Comparison of ENCODE assay signal across 18 mouse cellular contexts in the genomic region with DNA sequence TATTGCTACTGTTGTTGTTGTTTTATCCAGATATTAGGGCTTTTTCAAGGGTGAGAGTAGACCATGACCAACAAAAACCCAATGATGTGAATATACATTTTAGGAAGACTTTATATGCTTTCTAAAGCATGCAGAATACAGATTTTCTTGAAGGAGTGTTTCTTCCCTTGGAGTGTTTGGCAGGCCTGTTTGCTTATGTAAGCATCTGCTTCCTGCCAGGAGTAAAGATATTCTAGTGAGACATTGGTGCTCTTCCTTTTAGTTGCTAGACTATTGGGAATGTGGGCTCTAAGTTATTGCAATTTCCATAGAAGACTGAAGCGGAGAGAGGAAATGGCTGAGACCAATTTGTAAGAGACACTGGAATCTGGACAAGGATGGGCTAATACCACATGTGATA.
DNase-seq lines count a peak whose midpoint lies in the region; TF ChIP-seq lines count a peak whose summit lies in the region.
"Had no signal": no experiment of that assay in that cellular context is flagged by ENCODE, and none has a peak within 500 bp of the region (broad histone marks: within the 10 kb centered on the region; RNA-seq: fewer than 3 reads in every experiment).

No protein-coding gene starts in this region.

- no peak overlapping the region for H3K4me3 ChIP-seq in layer of hippocampus, adult 2 months
- no peak overlapping the region for H3K4me3 ChIP-seq in hindbrain, embryonic 10.5 days
- H3K4me3 ChIP-seq: embryonic facial prominence, embryonic 15.5 days; erythroblast, embryonic 14.5 days; forebrain, embryonic 15.5 days; heart, adult 2 months; heart, embryonic 15.5 days; hindbrain, embryonic 15.5 days had no signal

- H3K9me3 ChIP-seq in hindbrain, embryonic 10.5 days, result no peaks in the 10 kb centered on the region
- H3K9me3 ChIP-seq: embryonic facial prominence, embryonic 15.5 days; forebrain, embryonic 15.5 days; heart, embryonic 15.5 days; hindbrain, embryonic 15.5 days had no signal

- intact Hi-C loops in left cerebral cortex, postnatal 14 days (cut with DNase I), result no loop called here

- H3K4me1 ChIP-seq in hindbrain, embryonic 10.5 days (replicated peaks), result no peaks in the 10 kb centered on the region
- H3K4me1 ChIP-seq: embryonic facial prominence, embryonic 15.5 days; forebrain, embryonic 15.5 days; heart, embryonic 15.5 days; hindbrain, embryonic 15.5 days had no signal

- no peaks in the 10 kb centered on the region for H3K27me3 ChIP-seq in hindbrain, embryonic 10.5 days (ENCODE audit: insufficient read depth, poor library complexity, severe bottlenecking)
- H3K27me3 ChIP-seq: embryonic facial prominence, embryonic 15.5 days; forebrain, embryonic 15.5 days; heart, embryonic 15.5 days; hindbrain, embryonic 15.5 days had no signal

- H3K36me3 ChIP-seq in hindbrain, embryonic 10.5 days, result no peaks in the 10 kb centered on the region
- H3K36me3 ChIP-seq: embryonic facial prominence, embryonic 15.5 days; forebrain, embryonic 15.5 days; heart, embryonic 15.5 days; hindbrain, embryonic 15.5 days had no signal

- TF ChIP-seq CTCF in layer of hippocampus, adult 2 months (conservative IDR thresholded peaks at IDR 0.05), result no peak

- 85% methylated on average over 1 of the region's 1 CpGs for WGBS in hindbrain, embryonic 10.5 days

- no peak overlapping the region for H3K27ac ChIP-seq in layer of hippocampus, adult 2 months
- no peak overlapping the region for H3K27ac ChIP-seq in hindbrain, embryonic 10.5 days
- H3K27ac ChIP-seq: embryonic facial prominence, embryonic 15.5 days; forebrain, embryonic 15.5 days; heart, adult 2 months; heart, embryonic 15.5 days; hindbrain, embryonic 15.5 days had no signal

- peak; percentile 32 to 44 for DNase-seq in layer of hippocampus, adult 2 months (ENCODE audit: low spot score in 2 of 2)
- no peak for DNase-seq in layer of hippocampus, postnatal 14 days (ENCODE audit: low spot score in 2 of 2)
- peak; percentile 67 for DNase-seq in right cerebral cortex, adult 18-20 months
- DNase-seq in right cerebral cortex, postnatal 10 days (ENCODE audit: low spot score in 2 of 2), result no peak
- peak; percentile 43 to 51 for DNase-seq in left cerebral cortex, adult 18-20 months (ENCODE audit: low spot score in 2 of 2)
- peak; percentile 51 for DNase-seq in left cerebral cortex, postnatal 14 days (ENCODE audit: low spot score in 2 of 2)
- DNase-seq in spleen, postnatal 36 days (ENCODE audit: low spot score in 2 of 2), result no peak
- no peak for DNase-seq in hindbrain, embryonic 10.5 days (ENCODE audit: low spot score)
- DNase-seq: adrenal gland, adult 2 months; adrenal gland, postnatal 25 days; embryo, embryonic 11 days; gastrocnemius, postnatal 10 days; heart, adult 2 months had no signal

Comparison
In these comparisons a context has a peak if more than half of its experiments do, and no peak if none do; other contexts are left out.
1. DNase-seq: peak in layer of hippocampus, adult 2 months (2 of 2), right cerebral cortex, adult 18-20 months (single experiment), left cerebral cortex, adult 18-20 months (2 of 2) and left cerebral cortex, postnatal 14 days (2 of 2); none in layer of hippocampus, postnatal 14 days (0 of 2), right cerebral cortex, postnatal 10 days (0 of 2), spleen, postnatal 36 days (0 of 2) and hindbrain, embryonic 10.5 days (single experiment).